Comparison of ENCODE assay signal across 17 mouse cellular contexts in genomic region chr7:136953251-136953650, GRCm38 (mm10). TPM values are rescaled to one million over a fixed set of nuclear protein-coding genes. Genes with fewer than 3 reads are reported as not detected.
DNase-seq lines count a peak whose midpoint lies in the region; ATAC-seq lines count a peak whose summit lies in the region.
"Had no signal": no experiment of that assay in that cellular context is flagged by ENCODE, and none has a peak within 500 bp of the region (broad histone marks: within the 10 kb centered on the region; RNA-seq: fewer than 3 reads in every experiment).

No protein-coding gene starts in this region.

- no peak overlapping the region for H3K4me3 ChIP-seq in hindbrain, embryonic 10.5 days
- H3K4me3 ChIP-seq in hindbrain, embryonic 16.5 days (ENCODE audit: low read length) = no peak overlapping the region
- H3K4me3 ChIP-seq in midbrain, embryonic 11.5 days (ENCODE audit: low read depth, low read length) = no peak overlapping the region
- H3K4me3 ChIP-seq in midbrain, embryonic 16.5 days (ENCODE audit: low read depth, low read length) = no peak overlapping the region
- no peak overlapping the region for H3K4me3 ChIP-seq in hindbrain, embryonic 12.5 days
- H3K4me3 ChIP-seq in stomach, embryonic 16.5 days (replicated peaks; ENCODE audit: low read length) = no peak overlapping the region
- H3K4me3 ChIP-seq: forebrain, embryonic 13.5 days; limb, embryonic 15.5 days had no signal

- H3K4me1 ChIP-seq in hindbrain, embryonic 10.5 days (replicated peaks) = peaks cover 29% of the 10 kb centered on the region
- no peaks in the 10 kb centered on the region for H3K4me1 ChIP-seq in hindbrain, embryonic 16.5 days (ENCODE audit: control insufficient read depth, insufficient read depth, low read depth, low read length)
- peaks cover 9% of the 10 kb centered on the region for H3K4me1 ChIP-seq in midbrain, embryonic 11.5 days (ENCODE audit: control insufficient read depth, insufficient read depth, low read length)
- peaks cover 6% of the 10 kb centered on the region; the same call in 1 of the 2 replicates for H3K4me1 ChIP-seq in midbrain, embryonic 16.5 days (ENCODE audit: control insufficient read depth, insufficient read depth, low read length)
- H3K4me1 ChIP-seq in hindbrain, embryonic 12.5 days = peaks cover 22% of the 10 kb centered on the region
- 0 out of 2 replicates have a peak, but pooled peaks cover 4% of the 10 kb centered on the region for H3K4me1 ChIP-seq in stomach, embryonic 16.5 days (ENCODE audit: control insufficient read depth, insufficient read depth, low read length)

- DNase-seq in hindbrain, embryonic 10.5 days (ENCODE audit: low spot score) = peak; percentile 14
- no peak for DNase-seq in midbrain, embryonic 11.5 days (ENCODE audit: low spot score, missing footprints)
- no peak for DNase-seq in adrenal gland, postnatal 4 days (ENCODE audit: low spot score in 2 of 2)
- DNase-seq in cerebellum, postnatal 4 days (ENCODE audit: low spot score in 2 of 2) = no peak
- DNase-seq: cerebellum, adult 18-20 months; kidney, adult 18-20 months; layer of hippocampus, adult 9-11 months; lung, adult 18-20 months; lung, postnatal 36 days; right cerebral cortex, postnatal 14 days had no signal

- no peaks in the 10 kb centered on the region for H3K9me3 ChIP-seq in hindbrain, embryonic 10.5 days
- H3K9me3 ChIP-seq in hindbrain, embryonic 16.5 days (ENCODE audit: control insufficient read depth, low read length) = no peaks in the 10 kb centered on the region
- H3K9me3 ChIP-seq in midbrain, embryonic 11.5 days (ENCODE audit: control insufficient read depth, low read length) = no peaks in the 10 kb centered on the region
- no peaks in the 10 kb centered on the region for H3K9me3 ChIP-seq in midbrain, embryonic 16.5 days (replicated peaks; ENCODE audit: control insufficient read depth, low read length, poor library complexity, severe bottlenecking)
- H3K9me3 ChIP-seq in hindbrain, embryonic 12.5 days (replicated peaks) = no peaks in the 10 kb centered on the region
- no peaks in the 10 kb centered on the region for H3K9me3 ChIP-seq in stomach, embryonic 16.5 days (replicated peaks; ENCODE audit: control insufficient read depth, low read length)
- H3K9me3 ChIP-seq: forebrain, embryonic 13.5 days; limb, embryonic 15.5 days had no signal

- H3K27ac ChIP-seq in hindbrain, embryonic 10.5 days = peak overlapping the region; percentile 70
- H3K27ac ChIP-seq in hindbrain, embryonic 16.5 days (ENCODE audit: low read depth, low read length) = no peak overlapping the region
- H3K27ac ChIP-seq in midbrain, embryonic 11.5 days (ENCODE audit: low read depth, low read length) = no peak overlapping the region
- H3K27ac ChIP-seq in midbrain, embryonic 16.5 days (ENCODE audit: low read length) = no peak overlapping the region
- H3K27ac ChIP-seq in hindbrain, embryonic 12.5 days = peak overlapping the region; percentile 37; the same call in 1 of the 2 replicates
- no peak overlapping the region for H3K27ac ChIP-seq in stomach, embryonic 16.5 days (ENCODE audit: low read length)
- H3K27ac ChIP-seq: forebrain, embryonic 13.5 days; limb, embryonic 15.5 days had no signal

- 47% methylated on average over 3 of the region's 3 CpGs for WGBS in hindbrain, embryonic 10.5 days
- 32% methylated on average over 3 of the region's 3 CpGs for WGBS in hindbrain, embryonic 16.5 days
- WGBS in midbrain, embryonic 11.5 days = 36% methylated on average over 3 of the region's 3 CpGs
- WGBS in midbrain, embryonic 16.5 days = 29% methylated on average over 3 of the region's 3 CpGs
- WGBS in hindbrain, embryonic 12.5 days = 19% methylated on average over 3 of the region's 3 CpGs
- 28% methylated on average over 3 of the region's 3 CpGs for WGBS in stomach, embryonic 16.5 days

- H3K9ac ChIP-seq in hindbrain, embryonic 16.5 days (ENCODE audit: low read depth, low read length) = no peak overlapping the region
- 0 out of 2 replicates have a peak overlapping the region, but pooled peaks have one; percentile 20 for H3K9ac ChIP-seq in midbrain, embryonic 11.5 days (ENCODE audit: low read length)
- no peak overlapping the region for H3K9ac ChIP-seq in midbrain, embryonic 16.5 days (ENCODE audit: low read depth, low read length)
- no peak overlapping the region for H3K9ac ChIP-seq in hindbrain, embryonic 12.5 days
- no peak overlapping the region for H3K9ac ChIP-seq in stomach, embryonic 16.5 days (ENCODE audit: low read length)
- H3K9ac ChIP-seq: forebrain, embryonic 13.5 days; limb, embryonic 15.5 days had no signal

- ATAC-seq in hindbrain, embryonic 16.5 days = no peak
- peak; percentile 35; the same call in 1 of the 2 replicates for ATAC-seq in midbrain, embryonic 11.5 days (ENCODE audit: low FRiP score)
- no peak for ATAC-seq in midbrain, embryonic 16.5 days
- ATAC-seq in hindbrain, embryonic 12.5 days (ENCODE audit: low FRiP score) = no peak
- ATAC-seq in stomach, embryonic 16.5 days (ENCODE audit: insufficient read depth, low FRiP score) = peak; percentile 44; the same call in 1 of the 2 replicates
- ATAC-seq: forebrain, embryonic 13.5 days had no signal

- H3K36me3 ChIP-seq in hindbrain, embryonic 10.5 days = no peaks in the 10 kb centered on the region
- no peaks in the 10 kb centered on the region for H3K36me3 ChIP-seq in hindbrain, embryonic 16.5 days (ENCODE audit: control insufficient read depth, insufficient read depth, low read length)
- H3K36me3 ChIP-seq in midbrain, embryonic 11.5 days (ENCODE audit: control insufficient read depth, insufficient read depth, low read length) = no peaks in the 10 kb centered on the region
- no peaks in the 10 kb centered on the region for H3K36me3 ChIP-seq in midbrain, embryonic 16.5 days (ENCODE audit: control insufficient read depth, insufficient read depth, low read length)
- H3K36me3 ChIP-seq in hindbrain, embryonic 12.5 days = no peaks in the 10 kb centered on the region
- H3K36me3 ChIP-seq in stomach, embryonic 16.5 days (ENCODE audit: control insufficient read depth, insufficient read depth, low read length) = no peaks in the 10 kb centered on the region
- H3K36me3 ChIP-seq: limb, embryonic 15.5 days had no signal

- H3K4me2 ChIP-seq in hindbrain, embryonic 16.5 days (ENCODE audit: low read length) = no peak overlapping the region
- no peak overlapping the region for H3K4me2 ChIP-seq in midbrain, embryonic 11.5 days
- no peak overlapping the region for H3K4me2 ChIP-seq in midbrain, embryonic 16.5 days (ENCODE audit: low read length)
- no peak overlapping the region for H3K4me2 ChIP-seq in hindbrain, embryonic 12.5 days (replicated peaks)
- H3K4me2 ChIP-seq in stomach, embryonic 16.5 days (ENCODE audit: low read depth, low read length) = no peak overlapping the region
- H3K4me2 ChIP-seq: forebrain, embryonic 13.5 days; heart, embryonic 11.5 days; limb, embryonic 15.5 days had no signal

- H3K27me3 ChIP-seq in hindbrain, embryonic 10.5 days (ENCODE audit: insufficient read depth, poor library complexity, severe bottlenecking) = no peaks in the 10 kb centered on the region
- no peaks in the 10 kb centered on the region for H3K27me3 ChIP-seq in hindbrain, embryonic 16.5 days (replicated peaks; ENCODE audit: control insufficient read depth, insufficient read depth, low read length)
- no peaks in the 10 kb centered on the region for H3K27me3 ChIP-seq in midbrain, embryonic 11.5 days (ENCODE audit: control insufficient read depth, insufficient read depth, low read length)
- H3K27me3 ChIP-seq in midbrain, embryonic 16.5 days (ENCODE audit: control insufficient read depth, insufficient read depth, low read depth, low read length) = no peaks in the 10 kb centered on the region
- H3K27me3 ChIP-seq in hindbrain, embryonic 12.5 days = peaks cover 9% of the 10 kb centered on the region
- no peaks in the 10 kb centered on the region for H3K27me3 ChIP-seq in stomach, embryonic 16.5 days (ENCODE audit: control insufficient read depth, insufficient read depth, low read length)
- H3K27me3 ChIP-seq: forebrain, embryonic 13.5 days; limb, embryonic 15.5 days had no signal

RNA-seq across cellular contexts. Expression of gene Mgmt, which starts 58.8 kb away (rescaled TPM):
- 4.8 and 5.5 TPM in 2 replicates for polyA plus RNA-seq in hindbrain, embryonic 10.5 days (2016; fragmentation: Nextera tagmentation; extraction: Ambion mirVana)
- polyA plus RNA-seq in hindbrain, embryonic 16.5 days (2015; fragmentation: Nextera tagmentation; extraction: Ambion mirVana) = 1.5 and 1.8 TPM in 2 replicates
- polyA plus RNA-seq in midbrain, embryonic 11.5 days (2014; fragmentation: Nextera tagmentation; extraction: Ambion mirVana) = 3.0 and 3.7 TPM in 2 replicates
- 0.85 and 0.98 TPM in 2 replicates for polyA plus RNA-seq in midbrain, embryonic 16.5 days (2015; fragmentation: Nextera tagmentation; extraction: Ambion mirVana)
- polyA plus RNA-seq in hindbrain, embryonic 12.5 days (2016; fragmentation: Nextera tagmentation; extraction: Ambion mirVana) = 3.5 and 3.6 TPM in 2 replicates
- polyA plus RNA-seq in stomach, embryonic 16.5 days (2015; fragmentation: Nextera tagmentation; extraction: Ambion mirVana) = 7.3 and 7.8 TPM in 2 replicates
- 1 to 10 TPM; 8.2 to 8.5 TPM for total RNA-seq in adrenal gland, postnatal 4 days (2021)

Comparison
In these comparisons a context has a peak if more than half of its experiments do, and no peak if none do; other contexts are left out.
1. H3K27ac ChIP-seq: peak in hindbrain, embryonic 10.5 days (single experiment) and hindbrain, embryonic 12.5 days (single experiment); none in hindbrain, embryonic 16.5 days (single experiment), midbrain, embryonic 11.5 days (single experiment), midbrain, embryonic 16.5 days (single experiment) and stomach, embryonic 16.5 days (single experiment).
2. ATAC-seq: peak in midbrain, embryonic 11.5 days (single experiment) and stomach, embryonic 16.5 days (single experiment); none in hindbrain, embryonic 16.5 days (single experiment), midbrain, embryonic 16.5 days (single experiment) and hindbrain, embryonic 12.5 days (single experiment).